Mouse (Mus musculus) cortical plate, adult 2 months (tissue): ENCODE measurements around the gene Ppp2r5c. TPM values are rescaled to one million over a fixed set of nuclear protein-coding genes. Genes with fewer than 3 reads are reported as not detected.

ENCODE experiments used
- H3K27ac ChIP-seq: fragments of 200-500 bp; 2 replicates; pipeline ENCODE4 v1.5.1; 2012; ENCODE audit warnings: low read length, control low read depth, inconsistent platforms; ENCODE audit not compliant: insufficient read depth
- H3K4me1 ChIP-seq: fragments of 200-500 bp; 2 replicates; pipeline ENCODE4 v1.6.1; 2011; ENCODE audit warnings: low read length; ENCODE audit not compliant: control insufficient read depth, insufficient read depth
- H3K4me3 ChIP-seq: fragments of 200-500 bp; 2 replicates; pipeline ENCODE4 v1.5.1; 2011; ENCODE audit warnings: mild to moderate bottlenecking, low read length, control low read depth; ENCODE audit not compliant: insufficient read depth
- CTCF ChIP-seq: fragments of 200-500 bp; IDR thresholded peaks from 2 replicates; pipeline ENCODE4 v1.5.1; 2011; ENCODE audit warnings: mild to moderate bottlenecking, control low read depth, low read length; ENCODE audit not compliant: insufficient read depth; ENCODE audit errors: extremely low read depth
- POLR2A ChIP-seq: fragments of 200-500 bp; IDR thresholded peaks from 2 replicates; pipeline ENCODE4 v1.6.1; 2011; ENCODE audit warnings: mild to moderate bottlenecking, low read length, control low read depth; ENCODE audit not compliant: insufficient read depth; ENCODE audit errors: extremely low read depth
- polyA plus RNA-seq: library from polyadenylated mRNA; depleted of rRNA; stranded (reverse); fragments of >200 nt; gene quantifications from 2 replicates; pipeline ENCODE4 v1.2.3, GENCODE M21; 2012

Gene Ppp2r5c
- polyA plus RNA-seq, 1 experiment, result 193 TPM

- TF ChIP-seq CTCF (no peak), POLR2A (no peak)
- Histone ChIP-seq H3K27ac (no peak overlapping the region), H3K4me1 (peaks cover 2% of the 10 kb centered on the region), H3K4me3 (no peak overlapping the region)
These were observed 76.6 kb downstream of the Ppp2r5c start for GRCm38 (mm10) chr12:110523526-110523925.

- no peak for TF ChIP-seq CTCF
- TF ChIP-seq POLR2A, result no peak
- Histone ChIP-seq H3K27ac (no peak overlapping the region), H3K4me1 (peaks cover 23% of the 10 kb centered on the region), H3K4me3 (no peak overlapping the region)
These were observed 85.8 kb downstream of the Ppp2r5c start for GRCm38 (mm10) chr12:110532711-110533110.

DNA sequence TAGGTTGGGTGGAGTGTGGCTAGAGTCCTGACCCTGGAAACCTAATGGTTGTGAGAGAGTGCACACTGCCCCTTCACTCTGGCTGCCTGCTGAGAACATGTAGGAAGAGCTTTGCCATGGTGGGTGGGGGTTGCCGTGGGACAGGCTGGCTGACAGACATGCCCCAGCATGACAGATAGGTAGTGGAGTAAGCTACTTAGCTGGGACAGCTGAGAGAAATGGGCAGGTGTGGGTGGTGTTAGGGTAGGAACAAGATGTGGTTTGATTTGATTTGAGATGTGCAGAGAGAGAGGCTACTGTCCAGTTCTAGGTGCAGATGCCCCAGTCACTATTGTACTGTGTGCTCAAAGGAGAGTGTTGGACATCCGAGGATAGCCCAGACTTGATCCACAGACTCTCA is 86.2 kb downstream of the Ppp2r5c start:
- no peak overlapping the region for H3K4me3 ChIP-seq
- no peak for TF ChIP-seq POLR2A
- TF ChIP-seq CTCF, result no peak

GRCm38 (mm10) chr12:110533832-110534231 is 86.9 kb downstream of the Ppp2r5c start:
- H3K4me1 ChIP-seq, result peaks cover 25% of the 10 kb centered on the region
- H3K27ac ChIP-seq, result no peak overlapping the region
- TF ChIP-seq POLR2A (no peak), CTCF (no peak)
- H3K4me3 ChIP-seq, result no peak overlapping the region

More for the DNA sequence above, 86.2 kb downstream of the Ppp2r5c start:
- peaks cover 25% of the 10 kb centered on the region for H3K4me1 ChIP-seq
- H3K27ac ChIP-seq, result no peak overlapping the region

GRCm38 (mm10) chr12:110535361-110535760 is 88.4 kb downstream of the Ppp2r5c start:
- no peak overlapping the region for H3K27ac ChIP-seq
- peaks cover 26% of the 10 kb centered on the region for H3K4me1 ChIP-seq
- TF ChIP-seq POLR2A (no peak), CTCF (no peak)

GRCm38 (mm10) chr12:110537751-110538150 is 90.8 kb downstream of the Ppp2r5c start:
- no peak overlapping the region for H3K27ac ChIP-seq
- no peak for TF ChIP-seq POLR2A
- no peak for TF ChIP-seq CTCF

More at GRCm38 (mm10) chr12:110535361-110535760, 88.4 kb downstream of the Ppp2r5c start:
- no peak overlapping the region for H3K4me3 ChIP-seq

DNA sequence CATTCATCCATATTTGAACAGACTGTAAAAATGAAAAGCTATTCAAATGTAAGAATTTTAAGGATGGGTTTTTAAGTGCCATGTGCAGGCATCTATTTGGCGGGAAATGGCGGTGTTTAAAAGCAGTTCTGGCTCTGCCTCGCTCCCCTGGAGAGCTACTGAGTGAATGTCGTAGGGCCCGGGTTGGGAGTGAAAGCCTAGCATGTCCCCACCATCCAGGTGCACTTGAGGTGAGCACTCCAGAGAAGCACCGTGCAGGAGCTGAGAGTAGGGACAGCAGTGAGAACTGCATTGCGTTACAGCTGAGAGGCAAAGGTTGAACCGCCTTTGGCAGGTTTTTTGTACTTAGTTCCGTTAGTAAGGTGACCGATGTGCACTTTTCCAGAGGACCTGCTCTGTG is 92.4 kb downstream of the Ppp2r5c start:
- TF ChIP-seq POLR2A (no peak), CTCF (no peak)
- Histone ChIP-seq H3K4me1 (peaks cover 17% of the 10 kb centered on the region), H3K4me3 (no peak overlapping the region), H3K27ac (no peak overlapping the region)

More at GRCm38 (mm10) chr12:110537751-110538150, 90.8 kb downstream of the Ppp2r5c start:
- H3K4me3 ChIP-seq, result no peak overlapping the region
- peaks cover 25% of the 10 kb centered on the region for H3K4me1 ChIP-seq

DNA sequence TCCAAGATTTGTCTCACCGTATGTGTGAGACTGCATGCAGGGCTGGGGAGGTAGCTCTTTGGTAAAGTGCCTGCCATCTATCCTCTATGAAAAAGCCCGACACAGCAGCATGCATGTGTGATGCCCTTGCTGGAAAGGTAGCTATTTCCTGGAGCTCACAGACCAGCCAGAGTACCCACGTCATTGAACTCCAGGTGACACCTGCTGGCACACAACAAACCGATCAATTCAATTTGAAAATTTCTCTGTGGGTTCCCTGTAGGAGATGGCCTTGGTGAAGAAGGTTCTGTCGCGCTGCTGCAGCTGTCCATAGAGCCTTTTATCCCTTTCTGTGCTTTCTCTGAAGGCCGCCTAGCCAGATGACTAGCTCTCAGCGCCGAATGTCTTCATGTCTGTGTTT is 92.9 kb downstream of the Ppp2r5c start:
- H3K4me3 ChIP-seq, result no peak overlapping the region
- peaks cover 17% of the 10 kb centered on the region for H3K4me1 ChIP-seq
- H3K27ac ChIP-seq, result no peak overlapping the region
- TF ChIP-seq POLR2A (no peak), CTCF (no peak)

DNA sequence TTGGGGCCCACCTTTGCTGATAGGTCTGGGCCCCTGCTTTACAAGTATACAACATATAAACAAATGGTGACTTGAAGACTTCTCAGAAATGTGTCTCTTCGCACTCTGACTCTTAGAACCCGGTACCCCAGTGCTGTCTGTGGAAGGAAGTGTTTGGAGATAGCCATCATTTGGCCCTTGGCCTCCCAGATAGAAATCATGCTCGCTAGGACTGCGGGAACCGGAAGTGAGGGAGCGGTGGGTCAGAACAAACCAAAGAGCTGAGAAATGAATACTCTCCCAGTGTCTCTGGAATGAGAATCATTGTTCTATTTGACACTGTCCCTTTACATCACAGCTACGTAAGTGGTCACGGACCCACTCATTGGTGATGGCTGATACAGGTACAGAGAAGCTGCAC is 93.4 kb downstream of the Ppp2r5c start:
- Histone ChIP-seq H3K4me3 (no peak overlapping the region), H3K27ac (0 out of 2 replicates have a peak overlapping the region, but pooled peaks have one; percentile 10), H3K4me1 (peaks cover 13% of the 10 kb centered on the region)
- TF ChIP-seq POLR2A (no peak), CTCF (no peak)

GRCm38 (mm10) chr12:110541001-110541400 is 94.1 kb downstream of the Ppp2r5c start:
- Histone ChIP-seq H3K4me3 (no peak overlapping the region), H3K27ac (no peak overlapping the region), H3K4me1 (peaks cover 11% of the 10 kb centered on the region)
- no peak for TF ChIP-seq POLR2A
- no peak for TF ChIP-seq CTCF
